7 mouse cellular contexts compared by ENCODE assay signal in the genomic region with DNA sequence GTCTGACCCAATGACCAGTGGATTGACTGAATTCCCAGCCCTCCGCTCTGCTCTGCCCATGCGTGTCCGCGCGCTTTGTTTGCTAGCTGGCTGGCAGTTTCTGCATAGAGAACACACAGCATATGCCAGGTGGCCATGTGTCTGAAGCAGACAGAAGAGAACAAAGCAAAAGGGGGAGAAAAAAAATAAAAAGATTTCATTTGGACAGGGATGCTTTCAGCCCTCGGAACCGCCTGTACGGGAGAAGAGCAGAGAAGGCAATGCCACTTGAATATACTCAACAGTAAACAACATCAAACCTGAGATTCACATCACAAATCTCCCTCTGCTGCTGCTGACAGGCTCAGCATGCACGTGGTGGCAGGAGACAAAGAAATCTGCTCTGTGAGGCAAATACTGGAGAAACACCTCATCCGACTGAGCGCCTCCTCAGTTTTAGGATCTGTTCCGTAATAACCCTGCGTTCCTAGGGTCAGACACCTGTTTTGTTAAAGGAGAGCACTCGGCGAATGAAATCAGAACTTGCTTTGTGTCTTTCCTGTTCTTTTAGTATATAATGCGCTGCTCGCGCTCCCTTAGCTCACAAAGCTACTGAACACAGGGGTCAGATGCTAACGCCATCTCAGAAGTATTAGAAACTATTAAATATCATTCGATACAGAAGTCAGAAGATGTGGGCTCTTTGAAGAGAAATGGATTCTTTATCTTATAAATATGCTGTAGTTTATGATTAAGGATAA.
DNase-seq lines count a peak whose midpoint lies in the region; ATAC-seq lines count a peak whose summit lies in the region.

No protein-coding gene starts in this region.

- H3K4me2 ChIP-seq in neural tube, embryonic 15.5 days: peak overlapping the region; percentile 46
- no peak overlapping the region for H3K4me2 ChIP-seq in intestine, embryonic 16.5 days (ENCODE audit: low read depth, low read length)

- intact Hi-C loops in heart, postnatal 36 days (cut with DNase I): no loop called here

- H3K4me3 ChIP-seq in neural tube, embryonic 15.5 days (replicated peaks): peak overlapping the region; percentile 3; the same call in 1 of the 2 replicates
- H3K4me3 ChIP-seq in intestine, embryonic 16.5 days (ENCODE audit: low read length): no peak overlapping the region

- H3K9ac ChIP-seq in neural tube, embryonic 15.5 days (replicated peaks): peak overlapping the region; percentile 24
- no peak overlapping the region for H3K9ac ChIP-seq in intestine, embryonic 16.5 days (ENCODE audit: low read depth, low read length)

- H3K9me3 ChIP-seq in neural tube, embryonic 15.5 days (replicated peaks): no peaks in the 10 kb centered on the region
- no peaks in the 10 kb centered on the region for H3K9me3 ChIP-seq in intestine, embryonic 16.5 days (ENCODE audit: control insufficient read depth, low read length)

- H3K27me3 ChIP-seq in neural tube, embryonic 15.5 days (replicated peaks): no peaks in the 10 kb centered on the region
- no peaks in the 10 kb centered on the region for H3K27me3 ChIP-seq in intestine, embryonic 16.5 days (replicated peaks; ENCODE audit: control insufficient read depth, insufficient read depth, low read length)

- peak; percentile 93 for ATAC-seq in neural tube, embryonic 15.5 days (ENCODE audit: low FRiP score)
- no peak for ATAC-seq in intestine, embryonic 16.5 days

- 24% methylated on average over 20 of the region's 20 CpGs for WGBS in neural tube, embryonic 15.5 days
- 78% methylated on average over 20 of the region's 20 CpGs for WGBS in intestine, embryonic 16.5 days

- H3K4me1 ChIP-seq in neural tube, embryonic 15.5 days: peaks cover 28% of the 10 kb centered on the region
- H3K4me1 ChIP-seq in intestine, embryonic 16.5 days (ENCODE audit: control insufficient read depth, insufficient read depth, low read length): no peaks in the 10 kb centered on the region

- DNase-seq in cerebellum, postnatal 36 days: peak; percentile 52 to 57
- peak; percentile 9 for DNase-seq in forelimb bud, embryonic 11.5 days (ENCODE audit: low read depth, low spot score)
- DNase-seq in left cerebral cortex, adult 11 months (ENCODE audit: low spot score): peak; percentile 17
- no peak for DNase-seq in adrenal gland, postnatal 14 days
- no peak for DNase-seq in heart, postnatal 36 days

- peak overlapping the region; percentile 94 for H3K27ac ChIP-seq in neural tube, embryonic 15.5 days (replicated peaks)
- no peak overlapping the region for H3K27ac ChIP-seq in intestine, embryonic 16.5 days (ENCODE audit: low read length)

- H3K36me3 ChIP-seq in neural tube, embryonic 15.5 days: no peaks in the 10 kb centered on the region
- no peaks in the 10 kb centered on the region for H3K36me3 ChIP-seq in intestine, embryonic 16.5 days (ENCODE audit: control insufficient read depth, insufficient read depth, low read length)

Comparison
In these comparisons a context has a peak if more than half of its experiments do, and no peak if none do; other contexts are left out.
1. DNase-seq: peak in cerebellum, postnatal 36 days (2 of 2), forelimb bud, embryonic 11.5 days (single experiment) and left cerebral cortex, adult 11 months (single experiment); none in adrenal gland, postnatal 14 days (single experiment) and heart, postnatal 36 days (0 of 2).